Mouse (Mus musculus) brown adipose tissue, adult 24 weeks (tissue): ENCODE results near the gene Cfap43. TPM values are rescaled to one million over a fixed set of nuclear protein-coding genes. Genes with fewer than 3 reads are reported as not detected.

Source experiments
- H3K27ac ChIP-seq: fragments of 200-500 bp; replicated peaks from 2 replicates; pipeline ENCODE4 v1.5.1; 2012; ENCODE audit warnings: low read depth, mild to moderate bottlenecking, low read length
- H3K4me1 ChIP-seq: fragments of 200-500 bp; 2 replicates; pipeline ENCODE4 v1.6.1; 2012; ENCODE audit warnings: low read length, mixed read lengths; ENCODE audit not compliant: control insufficient read depth, insufficient read depth, insufficient read length
- H3K4me3 ChIP-seq: fragments of 200-500 bp; 2 replicates; pipeline ENCODE4 v1.5.1; 2012; ENCODE audit warnings: low read depth, mild to moderate bottlenecking, low read length, moderate library complexity; ENCODE audit not compliant: insufficient read depth
- polyA plus RNA-seq: library from polyadenylated mRNA; stranded (reverse); fragments of >200 nt; gene quantifications from 2 replicates; pipeline ENCODE4 v1.2.4, GENCODE M21; 2012; ENCODE audit not compliant: missing spikeins, insufficient read depth, insufficient read length

Gene Cfap43
- polyA plus RNA-seq, 1 experiment, result not detected

- no peak overlapping the region for H3K4me3 ChIP-seq
- H3K4me1 ChIP-seq, result no peaks in the 10 kb centered on the region
- H3K27ac ChIP-seq, result no peak overlapping the region
Measured at GRCm38 (mm10) chr19:47824026-47824425, 95.1 kb downstream of the Cfap43 start.

DNA sequence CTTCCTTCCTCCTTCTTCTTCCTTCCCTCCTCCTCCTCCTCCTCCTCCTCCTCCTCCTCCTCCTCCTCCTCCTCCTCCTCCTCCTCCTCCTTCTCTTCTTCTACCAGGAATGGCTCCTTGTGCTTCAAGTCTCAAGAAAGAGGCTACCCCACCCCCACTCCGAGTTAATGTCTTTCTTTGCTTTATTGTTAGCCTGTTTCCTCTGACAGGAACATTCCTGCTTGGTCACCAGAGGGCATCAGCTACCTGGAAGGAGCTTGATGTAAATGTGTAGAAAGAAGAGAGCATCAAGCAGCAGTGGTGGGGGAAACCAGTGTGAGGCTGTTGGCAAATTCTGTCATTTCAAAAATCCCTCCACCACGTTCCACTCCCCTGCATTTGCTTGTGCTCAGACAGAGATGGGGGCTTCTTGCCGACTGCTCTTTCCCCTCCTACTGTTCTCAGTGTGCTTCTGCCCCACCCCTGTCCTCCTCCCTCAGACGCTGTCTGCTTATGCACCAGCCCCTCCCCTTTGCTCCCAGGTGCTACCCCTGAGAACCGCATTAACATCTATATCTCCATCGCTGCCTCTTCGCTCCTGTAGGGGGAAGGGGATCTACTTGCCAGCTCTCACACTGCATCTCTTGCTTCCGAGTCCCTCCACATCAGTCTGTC lies 96.8 kb downstream of the Cfap43 start:
- Histone ChIP-seq H3K4me3 (no peak overlapping the region), H3K27ac (no peak overlapping the region), H3K4me1 (no peaks in the 10 kb centered on the region)

DNA sequence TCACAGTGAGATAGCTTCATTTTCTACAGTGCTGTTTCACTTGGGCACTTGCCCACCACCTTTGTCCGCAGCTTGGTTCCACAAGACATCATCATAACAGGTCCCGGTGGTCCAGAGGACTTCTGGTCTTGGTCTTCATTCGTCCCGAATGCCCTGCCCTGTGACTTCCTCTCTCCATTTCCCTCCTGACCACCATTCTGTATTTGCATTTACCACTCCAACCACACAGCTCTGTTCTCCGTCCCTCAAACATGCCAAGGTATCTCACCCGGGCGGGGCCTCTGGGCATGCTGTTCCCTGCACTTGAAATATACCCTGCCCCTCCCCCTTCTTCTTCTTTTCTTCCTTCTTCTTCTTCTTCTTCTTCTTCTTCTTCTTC lies 97.6 kb downstream of the Cfap43 start:
- Histone ChIP-seq H3K4me1 (no peaks in the 10 kb centered on the region), H3K27ac (no peak overlapping the region), H3K4me3 (no peak overlapping the region)

DNA sequence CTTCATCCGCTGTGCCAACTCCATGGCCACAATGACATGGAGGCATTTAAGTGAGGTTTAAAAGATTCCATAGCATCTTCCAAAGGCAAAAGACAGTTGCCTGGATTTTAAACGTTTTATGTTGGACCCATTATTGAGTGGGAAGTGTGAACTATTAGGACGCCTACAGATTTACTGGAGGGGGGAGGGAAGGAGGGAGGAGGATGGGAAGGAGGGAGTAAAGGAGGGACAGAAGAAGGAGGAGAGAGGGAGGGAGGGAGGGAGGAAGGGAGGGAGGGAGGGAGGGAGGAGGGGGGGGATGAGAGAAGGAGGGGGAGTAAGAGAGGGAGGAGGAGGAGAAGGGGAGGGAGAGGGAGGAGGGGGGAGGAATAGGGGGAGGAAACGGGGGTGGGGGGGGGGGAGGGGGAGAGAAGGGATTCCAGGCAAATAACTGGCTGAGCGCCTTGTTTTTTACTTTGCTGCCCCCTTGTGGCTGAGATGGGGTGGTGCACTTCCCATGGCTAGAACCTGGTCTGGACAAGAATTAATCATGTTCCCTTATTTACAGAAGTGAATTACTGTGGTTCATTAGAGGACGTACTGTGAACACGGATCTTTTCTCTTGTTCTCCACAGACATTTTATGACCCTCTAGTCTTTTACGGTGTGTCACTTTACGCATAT lies 98.1 kb downstream of the Cfap43 start:
- Histone ChIP-seq H3K4me3 (no peak overlapping the region), H3K4me1 (no peaks in the 10 kb centered on the region), H3K27ac (no peak overlapping the region)

DNA sequence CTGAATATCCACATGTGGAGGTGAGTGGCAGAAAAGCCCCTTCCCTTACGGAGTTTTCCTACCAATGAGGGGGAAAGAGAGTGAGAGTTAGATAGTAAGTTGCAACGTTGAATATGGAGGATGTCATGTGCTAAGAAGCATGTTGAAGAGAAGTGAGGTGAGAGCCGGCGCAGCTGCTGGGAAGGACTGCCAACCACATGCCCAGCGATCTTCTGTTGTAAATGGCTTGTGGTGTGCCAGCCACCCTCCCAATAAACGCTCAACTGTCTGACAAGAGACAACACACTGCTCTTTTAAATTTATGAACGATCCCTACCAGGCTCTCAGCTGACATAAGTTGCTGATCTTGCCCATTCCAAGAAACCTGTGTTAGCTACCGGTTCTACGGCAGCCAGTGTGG lies 101.4 kb downstream of the Cfap43 start:
- Histone ChIP-seq H3K27ac (no peak overlapping the region), H3K4me3 (no peak overlapping the region), H3K4me1 (no peaks in the 10 kb centered on the region)

GRCm38 (mm10) chr19:47814721-47815120 lies 104.4 kb downstream of the Cfap43 start:
- H3K4me3 ChIP-seq, result no peak overlapping the region
- H3K4me1 ChIP-seq, result no peaks in the 10 kb centered on the region
- H3K27ac ChIP-seq, result no peak overlapping the region

DNA sequence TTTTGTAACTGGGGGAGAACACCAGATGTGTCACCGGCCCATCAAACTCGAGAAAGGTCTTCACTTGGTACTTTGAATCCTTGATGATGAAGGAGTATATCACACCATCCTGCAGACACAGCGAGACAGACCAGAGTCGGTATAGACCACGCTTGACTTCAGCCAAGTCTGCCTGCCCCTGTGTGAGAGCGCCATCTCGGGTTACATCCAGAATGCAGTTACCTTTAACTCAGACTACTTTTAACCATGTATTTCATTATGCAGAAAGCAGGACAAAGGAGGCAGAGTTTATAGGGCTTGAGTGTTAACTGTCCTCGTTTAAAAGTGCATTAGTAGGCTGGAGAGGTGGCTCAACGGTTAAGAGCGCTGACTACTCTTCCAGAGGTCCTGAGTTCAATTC lies 107.0 kb downstream of the Cfap43 start:
- Histone ChIP-seq H3K4me1 (no peaks in the 10 kb centered on the region), H3K4me3 (no peak overlapping the region), H3K27ac (no peak overlapping the region)

DNA sequence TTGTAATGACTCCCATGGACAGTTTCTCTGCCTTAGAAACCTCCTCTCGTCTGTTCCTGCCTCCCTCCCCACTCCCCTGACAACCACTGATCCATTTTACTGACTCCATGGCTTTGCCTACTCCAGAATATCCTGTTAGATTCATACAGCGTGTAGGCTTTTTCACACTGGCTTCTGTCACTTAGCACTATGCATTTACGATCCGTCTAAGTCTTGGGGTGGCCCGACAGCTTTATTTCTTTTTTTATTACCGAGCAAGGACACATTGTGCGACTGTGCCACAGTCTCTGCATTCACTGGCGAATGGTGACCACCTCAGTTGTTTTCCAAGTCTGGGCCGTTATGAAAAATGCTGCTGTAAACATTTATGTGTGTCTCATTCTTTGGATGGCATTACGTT lies 120.5 kb downstream of the Cfap43 start:
- H3K4me3 ChIP-seq, result no peak overlapping the region
- H3K27ac ChIP-seq, result no peak overlapping the region
- no peaks in the 10 kb centered on the region for H3K4me1 ChIP-seq

- Histone ChIP-seq H3K4me1 (no peaks in the 10 kb centered on the region), H3K27ac (no peak overlapping the region), H3K4me3 (no peak overlapping the region)
Measured at GRCm38 (mm10) chr19:47796699-47797098, 122.4 kb downstream of the Cfap43 start.

DNA sequence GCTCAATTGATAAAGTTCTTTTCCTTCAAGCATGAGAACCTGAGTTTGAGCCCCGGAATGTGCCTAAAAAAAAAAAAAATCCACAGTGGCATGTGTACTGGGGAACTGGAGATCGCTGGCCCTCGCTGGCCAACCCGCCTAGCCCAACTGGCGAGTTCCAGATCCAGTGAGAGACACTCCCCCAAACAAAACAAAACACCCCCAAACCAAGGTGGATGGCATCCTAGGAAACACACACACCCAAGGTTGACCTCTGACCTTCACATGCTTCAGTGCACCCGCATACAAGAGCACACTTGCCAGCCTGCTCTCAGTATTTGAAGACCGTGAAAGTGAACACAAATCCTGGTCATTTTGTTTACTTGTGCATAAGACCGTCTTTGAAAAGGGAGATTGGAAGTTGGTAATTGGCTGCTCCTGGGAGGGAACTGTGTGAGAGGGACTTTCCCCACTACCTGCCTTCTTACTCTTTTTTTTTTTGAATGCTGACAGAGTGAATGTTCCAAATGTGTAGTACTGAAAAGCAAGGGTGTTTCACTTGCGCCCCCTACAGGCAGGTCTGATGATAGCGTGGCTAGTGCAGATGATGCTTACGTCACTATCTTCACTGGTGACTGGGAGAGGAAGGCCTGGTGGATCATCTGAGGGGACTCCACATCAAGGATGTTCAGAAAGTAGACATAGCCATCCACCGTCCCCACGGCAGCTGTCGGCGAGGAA lies 123.9 kb downstream of the Cfap43 start:
- Histone ChIP-seq H3K4me3 (no peak overlapping the region), H3K27ac (no peak overlapping the region), H3K4me1 (no peaks in the 10 kb centered on the region)

GRCm38 (mm10) chr19:47794331-47794730 lies 124.8 kb downstream of the Cfap43 start:
- no peaks in the 10 kb centered on the region for H3K4me1 ChIP-seq
- no peak overlapping the region for H3K27ac ChIP-seq
- H3K4me3 ChIP-seq, result no peak overlapping the region

GRCm38 (mm10) chr19:47790316-47791020 lies 128.6 kb downstream of the Cfap43 start:
- no peaks in the 10 kb centered on the region for H3K4me1 ChIP-seq
- no peak overlapping the region for H3K27ac ChIP-seq
- no peak overlapping the region for H3K4me3 ChIP-seq

DNA sequence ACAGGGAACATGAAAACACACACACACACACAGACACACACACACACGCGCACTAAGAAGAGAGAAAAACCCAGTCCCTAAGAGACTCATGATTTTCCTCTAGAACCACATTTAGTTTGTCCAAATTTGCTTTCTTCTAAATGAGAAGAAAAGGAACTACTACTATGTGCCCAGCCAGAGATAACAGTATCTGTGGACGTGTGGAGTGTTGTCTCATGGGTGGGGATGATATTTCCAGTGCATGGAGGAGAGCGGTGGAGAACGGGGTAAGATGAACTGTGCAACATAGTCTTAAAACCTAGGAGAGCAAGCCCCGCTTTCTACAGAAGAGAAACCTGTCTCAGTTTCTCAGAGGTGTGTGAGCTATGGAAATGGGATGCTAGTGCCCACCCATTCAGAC lies 135.2 kb downstream of the Cfap43 start:
- H3K27ac ChIP-seq, result no peak overlapping the region
- no peak overlapping the region for H3K4me3 ChIP-seq
- H3K4me1 ChIP-seq, result no peaks in the 10 kb centered on the region

DNA sequence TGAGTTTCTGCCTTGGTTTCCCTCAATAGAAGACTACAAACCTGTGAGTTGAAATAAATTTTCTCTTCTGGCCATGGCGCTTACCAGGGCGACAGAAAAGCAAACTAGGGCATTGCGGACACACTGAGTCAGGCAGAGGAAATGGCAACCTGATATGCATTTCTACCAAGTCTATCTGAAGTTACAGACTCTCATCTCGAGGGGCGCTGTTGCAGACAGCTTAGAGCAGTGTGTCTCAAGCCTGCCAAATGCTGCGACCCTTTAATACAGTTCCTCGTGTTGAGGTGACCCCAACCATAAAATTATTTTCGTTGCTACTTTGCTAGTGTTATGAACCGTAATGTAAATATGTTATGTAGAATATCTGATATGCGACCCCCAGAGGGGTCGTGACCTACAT lies 138.1 kb downstream of the Cfap43 start:
- no peak overlapping the region for H3K27ac ChIP-seq
- no peaks in the 10 kb centered on the region for H3K4me1 ChIP-seq
- H3K4me3 ChIP-seq, result no peak overlapping the region

DNA sequence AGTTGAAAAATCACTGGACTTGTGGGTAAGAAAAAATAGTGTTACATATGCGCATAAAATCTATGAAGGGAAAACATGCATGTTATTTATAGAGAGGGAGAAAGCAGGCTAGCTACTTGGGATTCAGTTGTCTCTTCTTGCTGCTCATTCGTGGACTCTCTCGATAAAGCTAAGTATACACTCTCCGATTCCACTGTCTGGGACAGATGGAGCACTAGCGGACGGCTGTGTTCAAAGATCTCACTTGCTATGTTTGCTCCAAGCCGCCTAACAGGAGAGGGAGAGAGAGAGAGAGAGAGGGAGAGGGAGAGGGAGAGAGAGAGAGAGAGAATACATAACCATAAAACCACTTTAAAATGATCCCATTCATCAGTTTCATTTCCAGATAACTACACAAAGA lies 138.9 kb downstream of the Cfap43 start:
- H3K27ac ChIP-seq, result no peak overlapping the region
- H3K4me3 ChIP-seq, result no peak overlapping the region
- H3K4me1 ChIP-seq, result no peaks in the 10 kb centered on the region
